Mouse (Mus musculus) liver, postnatal 0 days (tissue): ENCODE measurements at regions not wholly inside any gene's neighbourhood (a gene's known extent, or its start where the extent isn't known, plus 50 kb on each side); places are given as distances from the start of the nearest gene placed in this dataset.

Experiments
- CTCF ChIP-seq: sonication (generic); IDR thresholded peaks from 2 replicates; pipeline ENCODE4 v1.5.1; 2016; ENCODE audit warnings: antibody characterized with exemption, low read depth
- EP300 ChIP-seq: IDR thresholded peaks from 2 replicates; pipeline ENCODE4 v1.6.1; 2016; ENCODE audit warnings: antibody characterized with exemption, low read depth, mild to moderate bottlenecking

GRCm38 (mm10) chr4:12656924-12657603 lies 485.2 kb upstream of the Fam92a start:
- no peak for TF ChIP-seq CTCF
- TF ChIP-seq EP300 = no peak
